Mouse (Mus musculus): Measurements from ENCODE around the gene Zmynd10. TPM values are rescaled to one million over a fixed set of nuclear protein-coding genes. Genes with fewer than 3 reads are reported as not detected.
A peak's percentile ranks its signal among the peaks of the same experiment; 100 is the strongest.
"Not testable (repeated sequence)": the region's sequence is repeated elsewhere in the genome, so short reads cannot be mapped to it uniquely, and the experiment has no call there.

Zmynd10 gene
- polyA plus RNA-seq, 1 experiment from 2014 or later = 1.3 TPM

GRCm38 (mm10) chr9:107565556-107565955 lies 18.5 kb downstream of the Zmynd10 start:
- 43% methylated on average over 5 of the region's 5 CpGs for WGBS
- not testable (repeated sequence) for H3K4me2 ChIP-seq (replicated peaks); H3K9me3 ChIP-seq; H3K9ac ChIP-seq; H3K27me3 ChIP-seq; H3K4me3 ChIP-seq; ATAC-seq (ENCODE audit: insufficient number of reproducible peaks, insufficient read depth, low FRiP score, low TSS enrichment)
- H3K27ac ChIP-seq = peak overlapping the region; percentile 64; the same call in 1 of the 2 replicates
- H3K4me1 ChIP-seq = peaks cover 35% of the 10 kb centered on the region
- peaks cover 33% of the 10 kb centered on the region for H3K36me3 ChIP-seq

DNA sequence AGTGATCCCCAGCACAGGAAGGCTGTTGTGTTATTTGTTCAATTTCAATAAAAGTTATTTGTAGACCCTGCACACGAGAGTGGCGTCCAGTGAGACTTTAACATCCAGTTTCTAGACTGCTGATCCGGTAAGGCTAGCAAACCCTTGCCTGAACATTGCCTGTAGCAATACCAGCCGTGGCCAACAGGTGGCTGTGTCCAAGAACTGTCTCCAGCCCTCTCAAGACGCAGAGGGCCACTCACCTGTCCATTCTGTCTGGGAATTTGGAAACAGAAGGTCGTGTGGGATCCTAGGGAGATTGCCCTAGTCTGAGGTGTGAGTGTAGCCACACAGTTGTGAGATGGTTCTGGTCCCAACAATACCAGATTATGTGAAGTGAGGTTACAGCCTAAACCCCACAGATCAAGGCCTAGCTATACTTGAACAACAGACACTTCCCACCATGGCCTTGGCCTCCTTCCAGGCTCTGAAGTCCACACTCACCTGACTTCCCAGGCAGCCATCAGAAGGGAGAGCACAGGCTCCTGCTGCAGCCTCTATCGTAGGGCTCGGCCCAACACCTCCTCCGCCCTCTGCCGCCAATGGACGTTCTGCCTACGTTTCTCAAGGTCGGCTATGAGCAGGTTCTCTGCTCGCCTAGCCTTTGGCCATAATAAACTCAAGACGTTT lies 19.1 kb downstream of the Zmynd10 start:
- Histone ChIP-seq H3K9me3 (no peaks in the 10 kb centered on the region), H3K9ac (0 out of 2 replicates have a peak overlapping the region, but pooled peaks have one; percentile 3), H3K27me3 (no peaks in the 10 kb centered on the region), H3K36me3 (peaks cover 33% of the 10 kb centered on the region), H3K4me2 (replicated peaks) (no peak overlapping the region), H3K4me3 (no peak overlapping the region), H3K4me1 (peaks cover 42% of the 10 kb centered on the region), H3K27ac (peak overlapping the region; percentile 64)
- ATAC-seq (ENCODE audit: insufficient number of reproducible peaks, insufficient read depth, low FRiP score, low TSS enrichment) = no peak
- 59% methylated on average over 15 of the region's 15 CpGs for WGBS

DNA sequence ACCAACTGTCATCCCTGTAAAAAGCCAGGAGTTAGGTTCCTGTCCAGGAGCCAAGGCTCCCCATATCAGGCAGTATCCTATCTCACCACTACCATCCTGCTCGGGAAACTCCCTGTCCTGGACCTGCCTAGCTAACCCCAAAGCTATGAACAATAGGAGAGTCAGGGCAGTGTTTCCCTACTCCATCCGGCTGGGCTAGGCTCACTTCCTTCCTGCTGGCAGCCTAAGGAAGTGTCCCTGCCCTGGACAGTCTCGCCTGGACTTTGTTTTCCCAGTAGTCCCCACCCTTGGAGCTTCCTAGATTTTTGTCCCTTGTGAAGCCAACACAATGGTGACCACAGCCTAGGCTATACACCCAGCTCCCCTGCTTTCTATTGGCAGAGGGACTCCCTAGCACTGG lies 19.8 kb downstream of the Zmynd10 start:
- peaks cover 47% of the 10 kb centered on the region for H3K4me1 ChIP-seq
- ATAC-seq (ENCODE audit: insufficient number of reproducible peaks, insufficient read depth, low FRiP score, low TSS enrichment) = no peak
- H3K9me3 ChIP-seq = no peaks in the 10 kb centered on the region
- 57% methylated on average over 3 of the region's 3 CpGs for WGBS
- no peaks in the 10 kb centered on the region for H3K27me3 ChIP-seq
- H3K27ac ChIP-seq = peak overlapping the region; percentile 64; the same call in 1 of the 2 replicates
- peaks cover 33% of the 10 kb centered on the region for H3K36me3 ChIP-seq
- no peak overlapping the region for H3K9ac ChIP-seq
- H3K4me3 ChIP-seq = no peak overlapping the region
- 0 out of 2 replicates have a peak overlapping the region, but pooled peaks have one; percentile 86 for H3K4me2 ChIP-seq (replicated peaks)

DNA sequence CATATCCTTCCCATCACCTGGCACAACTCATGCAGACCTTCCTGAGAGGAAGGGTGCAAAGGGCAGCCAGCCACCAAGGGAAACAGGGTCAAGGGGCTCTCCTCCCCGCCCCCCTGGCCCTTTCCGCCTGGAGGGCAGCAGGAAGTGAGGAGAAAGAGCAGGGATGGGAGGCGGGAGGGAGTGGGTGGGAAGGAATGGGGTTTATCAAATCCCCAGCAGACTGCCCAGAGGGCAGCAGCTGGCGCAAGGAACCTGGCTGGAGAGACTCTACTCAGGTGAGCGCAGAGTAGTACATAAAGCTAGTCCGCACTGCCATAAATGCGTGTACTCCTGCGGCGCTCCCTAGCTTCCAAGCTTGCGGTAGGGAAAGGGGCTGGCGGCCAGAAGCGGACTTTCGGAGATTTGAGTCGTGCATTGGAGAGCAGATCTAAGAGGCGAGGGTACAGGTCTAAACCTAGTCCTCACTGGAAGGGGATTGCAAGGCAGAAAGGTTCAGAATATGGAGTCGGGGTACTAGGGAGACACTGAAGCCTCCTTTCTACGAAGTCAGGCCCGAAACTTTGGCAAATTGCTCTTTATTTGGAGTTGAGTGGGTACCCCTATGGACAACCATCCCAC lies 20.7 kb downstream of the Zmynd10 start, which contains the start of gene Hyal2:
TSS of gene Hyal2 (plus strand) at position 244 of the 618 bp plus-strand sequence.
- WGBS = 7% methylated on average over 18 of the region's 18 CpGs
- Histone ChIP-seq H3K9ac (peak within 1 kb of the TSS; percentile 84), H3K36me3 (peaks cover 38% of the 10 kb centered on the region), H3K4me1 (peaks cover 42% of the 10 kb centered on the region), H3K9me3 (no peaks in the 10 kb centered on the region), H3K27ac (peak within 1 kb of the TSS; percentile 88), H3K4me2 (replicated peaks) (peak within 1 kb of the TSS; percentile 86), H3K27me3 (no peaks in the 10 kb centered on the region), H3K4me3 (peak within 1 kb of the TSS; percentile 89)
- no peak for ATAC-seq (ENCODE audit: insufficient number of reproducible peaks, insufficient read depth, low FRiP score, low TSS enrichment)

GRCm38 (mm10) chr9:107568331-107569261 lies 21.5 kb downstream of the Zmynd10 start:
- H3K4me1 ChIP-seq = peaks cover 40% of the 10 kb centered on the region
- peak overlapping the region; percentile 89 for H3K4me3 ChIP-seq
- no peaks in the 10 kb centered on the region for H3K9me3 ChIP-seq
- under 1% methylated on average over 41 of the region's 41 CpGs for WGBS
- H3K27me3 ChIP-seq = no peaks in the 10 kb centered on the region
- peak overlapping the region; percentile 88 for H3K27ac ChIP-seq
- peak; percentile 83 for ATAC-seq (ENCODE audit: insufficient number of reproducible peaks, insufficient read depth, low FRiP score, low TSS enrichment)
- peaks cover 46% of the 10 kb centered on the region for H3K36me3 ChIP-seq
- H3K9ac ChIP-seq = peak overlapping the region; percentile 84
- H3K4me2 ChIP-seq (replicated peaks) = peak overlapping the region; percentile 86

GRCm38 (mm10) chr9:107569270-107569669 lies 22.2 kb downstream of the Zmynd10 start:
- peak overlapping the region; percentile 88 for H3K27ac ChIP-seq
- H3K9me3 ChIP-seq = no peaks in the 10 kb centered on the region
- WGBS = 0% methylated on average over 23 of the region's 23 CpGs
- H3K36me3 ChIP-seq = peaks cover 50% of the 10 kb centered on the region
- peak overlapping the region; percentile 86 for H3K4me2 ChIP-seq (replicated peaks)
- no peaks in the 10 kb centered on the region for H3K27me3 ChIP-seq
- peak; percentile 1; the same call in 1 of the 2 replicates for ATAC-seq (ENCODE audit: insufficient number of reproducible peaks, insufficient read depth, low FRiP score, low TSS enrichment)
- peaks cover 33% of the 10 kb centered on the region for H3K4me1 ChIP-seq
- H3K9ac ChIP-seq = peak overlapping the region; percentile 84
- peak overlapping the region; percentile 89 for H3K4me3 ChIP-seq

DNA sequence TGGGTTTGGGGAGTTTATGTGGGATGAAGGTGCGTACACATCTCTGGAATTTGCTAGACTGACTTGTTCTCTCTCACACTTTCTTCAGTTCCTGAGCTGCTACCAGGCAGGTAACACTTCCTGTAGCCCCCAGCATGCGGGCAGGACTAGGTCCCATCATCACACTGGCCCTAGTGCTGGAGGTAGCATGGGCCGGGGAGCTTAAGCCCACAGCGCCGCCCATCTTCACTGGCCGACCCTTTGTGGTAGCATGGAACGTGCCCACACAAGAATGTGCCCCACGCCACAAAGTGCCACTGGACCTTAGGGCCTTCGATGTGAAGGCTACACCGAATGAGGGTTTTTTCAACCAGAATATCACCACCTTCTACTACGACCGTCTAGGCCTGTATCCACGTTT lies 22.9 kb downstream of the Zmynd10 start:
- peaks cover 53% of the 10 kb centered on the region for H3K36me3 ChIP-seq
- H3K4me3 ChIP-seq = peak overlapping the region; percentile 89
- peak overlapping the region; percentile 88 for H3K27ac ChIP-seq
- H3K9me3 ChIP-seq = no peaks in the 10 kb centered on the region
- no peak for ATAC-seq (ENCODE audit: insufficient number of reproducible peaks, insufficient read depth, low FRiP score, low TSS enrichment)
- H3K9ac ChIP-seq = peak overlapping the region; percentile 84
- WGBS = 47% methylated on average over 13 of the region's 13 CpGs
- peak overlapping the region; percentile 86 for H3K4me2 ChIP-seq (replicated peaks)
- H3K4me1 ChIP-seq = peaks cover 32% of the 10 kb centered on the region
- no peaks in the 10 kb centered on the region for H3K27me3 ChIP-seq

DNA sequence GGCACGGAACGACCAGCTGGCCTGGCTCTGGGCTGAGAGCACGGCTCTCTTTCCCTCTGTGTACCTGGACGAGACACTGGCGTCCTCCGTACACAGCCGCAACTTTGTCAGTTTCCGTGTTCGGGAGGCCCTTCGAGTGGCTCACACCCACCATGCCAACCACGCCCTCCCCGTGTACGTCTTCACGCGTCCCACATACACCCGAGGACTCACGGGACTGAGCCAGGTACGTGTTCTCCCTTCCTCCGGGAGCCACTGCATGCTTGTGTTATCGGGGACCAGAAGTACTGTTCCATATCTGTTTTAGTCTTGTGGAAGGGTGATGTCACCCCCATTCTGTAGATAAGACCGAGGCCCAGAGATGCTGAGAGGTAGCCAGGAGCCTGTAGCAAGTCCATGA lies 23.7 kb downstream of the Zmynd10 start:
- 92% methylated on average over 21 of the region's 21 CpGs for WGBS
- H3K36me3 ChIP-seq = peaks cover 47% of the 10 kb centered on the region
- no peak overlapping the region for H3K27ac ChIP-seq

DNA sequence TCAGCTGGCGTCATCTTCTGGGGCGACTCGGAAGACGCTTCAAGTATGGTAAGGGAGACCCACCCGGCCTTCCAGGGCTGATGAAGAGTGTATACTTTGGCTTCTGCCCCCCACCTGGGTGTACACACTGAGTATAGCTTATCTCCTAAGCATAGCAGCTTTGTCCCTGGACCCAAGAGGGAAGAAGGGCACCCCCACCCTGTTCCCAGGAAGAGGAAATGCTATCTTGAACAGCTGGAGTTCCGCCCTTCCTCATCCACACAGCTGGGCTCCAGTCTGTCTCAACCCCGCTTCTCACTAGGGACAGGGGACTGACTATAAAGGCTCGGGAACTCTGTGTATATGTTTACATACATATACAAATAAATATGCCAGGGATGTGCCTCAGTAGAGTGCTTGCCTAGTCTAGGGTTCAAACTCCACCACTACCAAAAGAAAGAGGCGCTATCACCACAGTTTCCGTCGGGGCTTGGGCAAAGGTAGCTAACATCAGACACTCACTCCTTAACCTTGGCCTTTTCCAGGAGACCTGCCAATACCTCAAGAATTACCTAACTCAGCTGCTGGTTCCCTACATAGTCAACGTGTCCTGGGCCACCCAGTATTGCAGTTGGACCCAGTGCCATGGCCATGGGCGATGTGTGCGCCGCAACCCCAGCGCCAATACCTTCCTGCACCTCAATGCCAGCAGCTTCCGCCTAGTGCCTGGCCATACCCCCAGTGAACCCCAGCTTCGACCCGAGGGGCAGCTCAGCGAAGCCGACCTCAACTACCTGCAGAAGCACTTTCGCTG lies 24.6 kb downstream of the Zmynd10 start:
- H3K4me1 ChIP-seq = peaks cover 40% of the 10 kb centered on the region
- 95% methylated on average over 22 of the region's 22 CpGs for WGBS
- H3K9me3 ChIP-seq = no peaks in the 10 kb centered on the region
- no peak overlapping the region for H3K27ac ChIP-seq
- no peaks in the 10 kb centered on the region for H3K27me3 ChIP-seq
- H3K4me3 ChIP-seq = no peak overlapping the region
- peak overlapping the region; percentile 84; the same call in 1 of the 2 replicates for H3K9ac ChIP-seq
- no peak for ATAC-seq (ENCODE audit: insufficient number of reproducible peaks, insufficient read depth, low FRiP score, low TSS enrichment)
- H3K4me2 ChIP-seq (replicated peaks) = peak overlapping the region; percentile 86
- H3K36me3 ChIP-seq = peaks cover 44% of the 10 kb centered on the region

More for the DNA sequence above, 23.7 kb downstream of the Zmynd10 start:
- Histone ChIP-seq H3K9me3 (no peaks in the 10 kb centered on the region), H3K27me3 (no peaks in the 10 kb centered on the region), H3K4me2 (replicated peaks) (peak overlapping the region; percentile 86), H3K4me1 (peaks cover 32% of the 10 kb centered on the region), H3K4me3 (peak overlapping the region; percentile 89), H3K9ac (peak overlapping the region; percentile 84)
- ATAC-seq (ENCODE audit: insufficient number of reproducible peaks, insufficient read depth, low FRiP score, low TSS enrichment) = no peak

DNA sequence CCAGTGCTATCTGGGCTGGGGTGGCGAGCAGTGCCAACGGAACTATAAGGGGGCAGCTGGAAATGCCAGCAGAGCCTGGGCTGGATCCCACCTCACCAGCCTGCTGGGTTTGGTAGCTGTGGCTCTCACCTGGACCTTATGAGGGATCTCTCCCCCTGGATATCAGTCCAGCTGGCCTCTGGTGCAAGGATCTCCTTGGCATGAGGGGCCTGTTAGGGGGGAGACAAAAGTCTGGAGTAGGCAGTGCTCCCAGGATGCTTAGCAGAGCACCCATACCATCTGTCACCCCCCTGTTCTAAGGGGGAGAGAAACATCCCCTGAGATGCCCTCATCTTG lies 25.2 kb downstream of the Zmynd10 start:
- H3K4me3 ChIP-seq = no peak overlapping the region
- H3K4me1 ChIP-seq = peaks cover 40% of the 10 kb centered on the region

DNA sequence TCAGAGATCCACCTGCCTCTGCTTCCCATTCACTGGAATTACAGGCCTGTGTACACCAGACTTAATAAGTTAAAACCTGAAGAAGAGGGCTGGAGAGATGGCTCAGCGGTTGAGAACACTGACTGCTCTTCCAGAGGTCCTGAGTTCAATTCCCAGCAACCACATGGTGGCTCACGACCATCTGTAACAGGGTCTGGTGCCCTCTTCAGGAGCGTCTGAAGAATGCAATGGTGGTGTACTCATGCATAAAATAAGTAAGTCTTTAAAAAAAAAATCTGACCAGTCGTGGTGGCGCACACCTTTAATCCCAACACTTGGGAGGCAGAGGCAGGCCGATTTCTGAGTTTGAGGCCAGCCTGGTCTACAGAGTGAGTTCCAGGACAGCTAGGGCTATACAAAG lies 26.7 kb downstream of the Zmynd10 start:
- not testable (repeated sequence) for H3K9me3 ChIP-seq; H3K27me3 ChIP-seq; H3K27ac ChIP-seq; ATAC-seq (ENCODE audit: insufficient number of reproducible peaks, insufficient read depth, low FRiP score, low TSS enrichment); H3K4me2 ChIP-seq (replicated peaks); H3K4me3 ChIP-seq; H3K9ac ChIP-seq
- Histone ChIP-seq H3K4me1 (peaks cover 41% of the 10 kb centered on the region), H3K36me3 (peaks cover 44% of the 10 kb centered on the region)
- 87% methylated on average over 6 of the region's 6 CpGs for WGBS

More for the DNA sequence above, 25.2 kb downstream of the Zmynd10 start:
- 97% methylated on average over 2 of the region's 2 CpGs for WGBS
- H3K9me3 ChIP-seq = no peaks in the 10 kb centered on the region
- no peak for ATAC-seq (ENCODE audit: insufficient number of reproducible peaks, insufficient read depth, low FRiP score, low TSS enrichment)
- no peak overlapping the region for H3K9ac ChIP-seq
- peaks cover 44% of the 10 kb centered on the region for H3K36me3 ChIP-seq
- H3K27me3 ChIP-seq = no peaks in the 10 kb centered on the region
- no peak overlapping the region for H3K4me2 ChIP-seq (replicated peaks)
- H3K27ac ChIP-seq = no peak overlapping the region
